Mouse (Mus musculus): Measurements from ENCODE around the gene Pacrg. TPM values are rescaled to one million over a fixed set of nuclear protein-coding genes. Genes with fewer than 3 reads are reported as not detected.

Pacrg gene
- polyA plus RNA-seq, 1 experiment from 2014 or later, result 4.1 TPM

- H3K4me1 ChIP-seq, result peaks cover 6% of the 10 kb centered on the region
- H3K36me3 ChIP-seq (ENCODE audit: poor library complexity, severe bottlenecking), result no peaks in the 10 kb centered on the region
- H3K4me2 ChIP-seq, result no peak overlapping the region
- H3K27me3 ChIP-seq, result no peaks in the 10 kb centered on the region
- WGBS, result 86% methylated on average over 9 of the region's 9 CpGs
- H3K4me3 ChIP-seq, result no peak overlapping the region
- H3K9ac ChIP-seq, result no peak overlapping the region
- no peak for ATAC-seq
- H3K27ac ChIP-seq, result no peak overlapping the region
- H3K9me3 ChIP-seq (replicated peaks), result no peaks in the 10 kb centered on the region
Observed at GRCm38 (mm10) chr17:10389740-10390139, 450.4 kb downstream of the Pacrg start.

DNA sequence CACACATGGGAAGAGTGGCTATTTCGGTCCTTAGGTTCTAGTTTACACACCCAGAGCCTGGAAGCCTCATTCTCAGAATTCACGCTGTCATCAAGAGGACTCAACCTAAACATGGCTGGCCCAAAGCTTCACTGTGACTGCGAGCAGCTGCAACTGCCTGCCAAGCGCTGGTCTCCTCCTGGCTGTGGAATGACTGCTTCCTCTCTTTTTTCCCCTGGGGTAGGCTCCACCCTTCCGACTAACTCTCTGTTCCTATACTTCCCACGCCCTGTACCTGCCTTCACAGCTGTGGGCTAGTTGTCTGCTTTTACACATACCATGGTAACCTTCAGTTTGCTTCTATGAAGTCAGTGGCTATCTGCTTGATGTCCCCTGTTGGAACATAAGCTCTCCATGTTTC is 453.6 kb downstream of the Pacrg start:
- no peak overlapping the region for H3K27ac ChIP-seq
- no peaks in the 10 kb centered on the region for H3K27me3 ChIP-seq
- H3K36me3 ChIP-seq (ENCODE audit: poor library complexity, severe bottlenecking), result no peaks in the 10 kb centered on the region
- H3K4me1 ChIP-seq, result peaks cover 5% of the 10 kb centered on the region
- ATAC-seq, result no peak
- no peak overlapping the region for H3K4me3 ChIP-seq
- WGBS, result 88% methylated on average over 6 of the region's 6 CpGs
- H3K9me3 ChIP-seq (replicated peaks), result no peaks in the 10 kb centered on the region
- H3K4me2 ChIP-seq, result no peak overlapping the region
- H3K9ac ChIP-seq, result no peak overlapping the region

GRCm38 (mm10) chr17:10383406-10383805 is 456.7 kb downstream of the Pacrg start:
- H3K4me2 ChIP-seq, result no peak overlapping the region
- H3K4me1 ChIP-seq, result no peaks in the 10 kb centered on the region
- WGBS, result 91% methylated on average over 6 of the region's 6 CpGs
- H3K27me3 ChIP-seq, result no peaks in the 10 kb centered on the region
- H3K27ac ChIP-seq, result no peak overlapping the region
- ATAC-seq, result no peak
- no peaks in the 10 kb centered on the region for H3K36me3 ChIP-seq (ENCODE audit: poor library complexity, severe bottlenecking)
- no peaks in the 10 kb centered on the region for H3K9me3 ChIP-seq (replicated peaks)
- H3K9ac ChIP-seq, result no peak overlapping the region
- H3K4me3 ChIP-seq, result no peak overlapping the region

DNA sequence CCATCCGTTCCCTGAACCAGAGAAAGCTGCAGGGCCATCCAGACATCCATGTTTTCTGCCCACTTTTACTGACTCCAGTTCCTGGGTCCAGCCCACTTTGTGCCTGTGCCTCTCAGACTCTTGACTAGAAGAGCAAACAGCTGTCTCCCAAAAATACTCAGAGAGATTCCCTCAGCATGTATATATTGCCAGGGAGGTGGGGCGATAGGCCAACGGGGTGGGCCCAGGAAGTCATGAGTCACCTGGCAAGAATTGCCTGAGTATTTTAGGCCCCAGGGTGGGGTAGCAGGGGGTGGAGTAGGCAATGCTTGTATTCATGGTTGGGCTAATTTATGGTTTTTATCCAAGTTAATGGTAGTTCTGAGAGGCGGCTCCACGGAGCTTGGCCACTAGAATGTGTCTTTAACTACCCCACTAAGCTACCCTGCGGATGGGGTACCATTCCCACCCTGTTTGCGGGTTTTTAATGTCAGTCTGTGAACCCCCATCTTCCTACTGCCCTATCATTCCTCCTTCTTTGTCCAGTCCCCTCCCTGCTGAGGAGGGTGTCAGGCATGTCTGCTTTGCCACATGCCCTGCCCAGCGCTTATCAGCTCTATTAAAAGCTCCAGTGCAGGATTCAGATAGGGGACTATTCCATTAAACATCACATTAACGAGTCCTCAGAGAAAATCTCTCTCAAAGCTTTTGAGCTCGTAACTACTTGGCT is 461.5 kb downstream of the Pacrg start:
- H3K9me3 ChIP-seq (replicated peaks), result no peaks in the 10 kb centered on the region
- 80% methylated on average over 10 of the region's 10 CpGs for WGBS
- H3K9ac ChIP-seq, result no peak overlapping the region
- ATAC-seq, result no peak
- no peaks in the 10 kb centered on the region for H3K27me3 ChIP-seq
- H3K4me3 ChIP-seq, result no peak overlapping the region
- H3K27ac ChIP-seq, result no peak overlapping the region
- H3K4me2 ChIP-seq, result no peak overlapping the region
- H3K36me3 ChIP-seq (ENCODE audit: poor library complexity, severe bottlenecking), result no peaks in the 10 kb centered on the region
- peaks cover 9% of the 10 kb centered on the region for H3K4me1 ChIP-seq

- Histone ChIP-seq H3K4me3 (no peak overlapping the region), H3K9me3 (replicated peaks) (no peaks in the 10 kb centered on the region), H3K4me1 (peaks cover 15% of the 10 kb centered on the region), H3K27me3 (no peaks in the 10 kb centered on the region), H3K9ac (no peak overlapping the region), H3K27ac (no peak overlapping the region), H3K36me3 (ENCODE audit: poor library complexity, severe bottlenecking) (no peaks in the 10 kb centered on the region), H3K4me2 (no peak overlapping the region)
- 98% methylated on average over 2 of the region's 2 CpGs for WGBS
- ATAC-seq, result no peak
Observed at GRCm38 (mm10) chr17:10377606-10378005, 462.5 kb downstream of the Pacrg start.

- H3K9ac ChIP-seq, result no peak overlapping the region
- H3K9me3 ChIP-seq (replicated peaks), result no peaks in the 10 kb centered on the region
- 14% methylated on average over 7 of the region's 7 CpGs for whole genome bisulfite sequencing
- ATAC-seq, result no peak
- no peaks in the 10 kb centered on the region for H3K36me3 ChIP-seq (ENCODE audit: poor library complexity, severe bottlenecking)
- H3K27me3 ChIP-seq, result no peaks in the 10 kb centered on the region
- no peak overlapping the region for H3K4me3 ChIP-seq
- peaks cover 16% of the 10 kb centered on the region for H3K4me1 ChIP-seq
- peak overlapping the region; percentile 44; the same call in 1 of the 2 replicates for H3K27ac ChIP-seq
- no peak overlapping the region for H3K4me2 ChIP-seq
Observed at GRCm38 (mm10) chr17:10374316-10374715, 465.8 kb downstream of the Pacrg start.

- no peaks in the 10 kb centered on the region for H3K36me3 ChIP-seq (ENCODE audit: poor library complexity, severe bottlenecking)
- ATAC-seq, result no peak
- no peak overlapping the region for H3K9ac ChIP-seq
- no peak overlapping the region for H3K4me2 ChIP-seq
- H3K27ac ChIP-seq, result no peak overlapping the region
- no peak overlapping the region for H3K4me3 ChIP-seq
- WGBS, result 76% methylated on average over 3 of the region's 3 CpGs
- no peaks in the 10 kb centered on the region for H3K27me3 ChIP-seq
- H3K9me3 ChIP-seq (replicated peaks), result no peaks in the 10 kb centered on the region
- H3K4me1 ChIP-seq, result peaks cover 16% of the 10 kb centered on the region
Observed at GRCm38 (mm10) chr17:10373727-10374126, 466.4 kb downstream of the Pacrg start.

DNA sequence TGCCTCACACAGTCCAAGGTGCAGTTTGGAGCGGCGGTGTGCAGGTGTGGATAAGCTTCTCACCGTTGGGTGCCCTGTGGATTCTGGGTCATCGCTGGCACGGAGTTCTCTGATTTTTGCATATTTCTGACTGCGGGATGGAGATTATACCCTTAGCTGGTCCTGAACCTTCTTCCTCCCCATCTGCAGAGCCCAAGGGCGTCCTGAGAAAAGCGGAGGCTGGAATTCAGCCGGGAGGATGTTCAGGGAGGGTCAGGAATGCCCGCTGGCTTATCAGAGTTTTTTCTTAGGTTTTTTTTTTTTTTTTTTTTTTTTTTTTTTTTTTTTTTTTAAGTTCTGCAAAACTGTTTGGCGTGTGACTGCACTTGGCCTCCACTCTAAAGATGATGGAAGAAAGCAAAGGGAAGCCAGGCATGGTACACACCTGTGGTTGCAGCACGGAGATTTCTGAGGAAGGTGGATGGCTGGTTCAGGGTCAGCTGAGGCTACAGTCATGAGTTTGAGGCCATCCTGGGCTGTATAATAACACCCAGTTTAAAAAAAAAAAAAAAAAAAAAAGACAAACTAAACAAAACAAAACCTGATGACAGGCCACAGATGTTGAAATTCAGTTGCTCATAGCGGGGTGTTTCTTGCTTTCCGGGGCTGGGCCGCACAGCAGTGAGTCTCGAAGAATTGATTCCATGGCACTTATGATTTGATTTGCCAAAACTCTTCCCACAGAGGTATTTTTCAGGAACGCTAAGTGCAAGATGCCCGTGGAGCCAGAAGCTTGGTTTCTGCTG is 467.9 kb downstream of the Pacrg start:
- H3K27ac ChIP-seq, result no peak overlapping the region

DNA sequence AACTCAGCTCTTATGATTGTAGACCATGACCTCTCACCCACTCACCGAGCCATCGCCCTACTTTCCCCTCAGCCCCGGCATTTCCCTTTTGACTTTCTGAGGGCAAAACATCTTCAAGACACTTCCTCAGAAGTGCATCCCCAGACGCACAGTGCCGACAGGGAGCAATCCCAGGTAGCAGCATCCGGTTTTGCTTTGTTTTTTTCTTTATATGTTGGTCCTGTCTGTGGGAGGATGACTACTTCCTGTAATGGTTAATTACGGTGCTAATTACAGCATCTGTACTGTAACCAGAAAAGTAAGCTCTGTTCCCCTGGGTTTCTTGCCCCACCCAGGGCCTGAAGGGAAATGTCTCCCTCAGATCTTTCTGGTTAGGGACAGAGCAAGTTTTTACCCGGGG is 468.6 kb downstream of the Pacrg start:
- H3K4me3 ChIP-seq, result no peak overlapping the region
- no peak overlapping the region for H3K27ac ChIP-seq
- H3K4me1 ChIP-seq, result peaks cover 16% of the 10 kb centered on the region
- H3K36me3 ChIP-seq (ENCODE audit: poor library complexity, severe bottlenecking), result no peaks in the 10 kb centered on the region
- WGBS, result 81% methylated on average over 8 of the region's 8 CpGs
- no peak for ATAC-seq
- no peaks in the 10 kb centered on the region for H3K9me3 ChIP-seq (replicated peaks)
- H3K9ac ChIP-seq, result no peak overlapping the region
- H3K4me2 ChIP-seq, result no peak overlapping the region
- no peaks in the 10 kb centered on the region for H3K27me3 ChIP-seq

More for the DNA sequence above, 467.9 kb downstream of the Pacrg start:
- 69% methylated on average over 18 of the region's 18 CpGs for WGBS
- no peaks in the 10 kb centered on the region for H3K36me3 ChIP-seq (ENCODE audit: poor library complexity, severe bottlenecking)
- ATAC-seq, result no peak
- H3K27me3 ChIP-seq, result no peaks in the 10 kb centered on the region
- H3K4me3 ChIP-seq, result no peak overlapping the region
- H3K4me2 ChIP-seq, result no peak overlapping the region
- no peaks in the 10 kb centered on the region for H3K9me3 ChIP-seq (replicated peaks)
- H3K9ac ChIP-seq, result no peak overlapping the region
- H3K4me1 ChIP-seq, result peaks cover 16% of the 10 kb centered on the region

- peaks cover 16% of the 10 kb centered on the region for H3K4me1 ChIP-seq
- H3K4me2 ChIP-seq, result no peak overlapping the region
- no peaks in the 10 kb centered on the region for H3K27me3 ChIP-seq
- no peaks in the 10 kb centered on the region for H3K9me3 ChIP-seq (replicated peaks)
- no peaks in the 10 kb centered on the region for H3K36me3 ChIP-seq (ENCODE audit: poor library complexity, severe bottlenecking)
- no peak for ATAC-seq
- no peak overlapping the region for H3K4me3 ChIP-seq
- no peak overlapping the region for H3K27ac ChIP-seq
- WGBS, result 84% methylated on average over 8 of the region's 8 CpGs
- no peak overlapping the region for H3K9ac ChIP-seq
Observed at GRCm38 (mm10) chr17:10370660-10371130, 469.4 kb downstream of the Pacrg start.

- Histone ChIP-seq H3K27me3 (no peaks in the 10 kb centered on the region), H3K4me1 (peaks cover 16% of the 10 kb centered on the region), H3K9ac (no peak overlapping the region), H3K4me2 (no peak overlapping the region), H3K9me3 (replicated peaks) (no peaks in the 10 kb centered on the region), H3K4me3 (no peak overlapping the region), H3K36me3 (ENCODE audit: poor library complexity, severe bottlenecking) (no peaks in the 10 kb centered on the region), H3K27ac (no peak overlapping the region)
- ATAC-seq, result no peak
- 87% methylated on average over 13 of the region's 13 CpGs for WGBS
Observed at GRCm38 (mm10) chr17:10369961-10370659, 470.0 kb downstream of the Pacrg start.

DNA sequence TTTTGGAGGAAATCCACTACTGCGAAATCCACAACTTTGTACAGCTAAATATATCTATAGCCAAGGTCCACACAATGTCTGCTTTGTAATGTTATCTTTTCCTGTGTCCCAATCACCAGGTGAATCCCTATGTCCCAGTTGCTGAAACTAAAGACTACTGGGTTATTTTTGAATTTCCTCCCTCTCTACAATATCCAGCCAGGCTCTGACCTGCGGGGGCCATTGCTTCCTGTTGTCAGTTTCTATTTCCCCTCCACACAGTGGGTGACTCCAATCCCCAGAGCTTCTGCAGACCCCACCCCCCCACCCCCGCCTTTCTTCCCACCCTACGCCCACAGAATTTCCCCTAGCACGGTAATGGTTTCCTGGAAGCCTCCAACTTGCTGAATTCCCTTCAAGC is 473.1 kb downstream of the Pacrg start:
- Histone ChIP-seq H3K27me3 (no peaks in the 10 kb centered on the region), H3K27ac (no peak overlapping the region), H3K9me3 (replicated peaks) (no peaks in the 10 kb centered on the region), H3K4me2 (no peak overlapping the region), H3K4me1 (no peaks in the 10 kb centered on the region), H3K9ac (no peak overlapping the region), H3K36me3 (ENCODE audit: poor library complexity, severe bottlenecking) (no peaks in the 10 kb centered on the region), H3K4me3 (no peak overlapping the region)
- 93% methylated on average over 5 of the region's 5 CpGs for WGBS
- ATAC-seq, result no peak

Data from forebrain, embryonic 13.5 days (tissue).